Mouse (Mus musculus): ENCODE data around the gene Gadd45b.

Gene Gadd45b

GRCm38 (mm10) chr10:80935698-80936097 is 5.8 kb downstream of the Gadd45b start:
- no peak for DNase-seq

- peak; percentile 82 for DNase-seq
Observed at GRCm38 (mm10) chr10:80936135-80936809, 6.4 kb downstream of the Gadd45b start.

- DNase-seq = no peak
Observed at GRCm38 (mm10) chr10:80936810-80937164, 6.9 kb downstream of the Gadd45b start.

- peak; percentile 95 for DNase-seq
Observed at GRCm38 (mm10) chr10:80937646-80938045, 7.8 kb downstream of the Gadd45b start.

- DNase-seq = no peak
Observed at GRCm38 (mm10) chr10:80938831-80939550, 9.1 kb downstream of the Gadd45b start.

- DNase-seq = peak; percentile 97
Observed at GRCm38 (mm10) chr10:80939671-80940070, 9.8 kb downstream of the Gadd45b start.

- DNase-seq = peak; percentile 89
Observed at GRCm38 (mm10) chr10:80940320-80940987, 10.6 kb downstream of the Gadd45b start.

- DNase-seq = peak; percentile 48
Observed at GRCm38 (mm10) chr10:80940988-80941347, 11.1 kb downstream of the Gadd45b start.

- no peak for DNase-seq
Observed at GRCm38 (mm10) chr10:80942919-80943318, 13.0 kb downstream of the Gadd45b start.

- no peak for DNase-seq
Observed at GRCm38 (mm10) chr10:80943701-80944100, 13.8 kb downstream of the Gadd45b start.

- DNase-seq = no peak
Observed at GRCm38 (mm10) chr10:80944231-80944630, 14.4 kb downstream of the Gadd45b start.

- DNase-seq = peak; percentile 52
Observed at GRCm38 (mm10) chr10:80946684-80947437, 17.0 kb downstream of the Gadd45b start.

GRCm38 (mm10) chr10:80947802-80948201 is 17.9 kb downstream of the Gadd45b start:
- peak; percentile 68 for DNase-seq

GRCm38 (mm10) chr10:80948570-80948969 is 18.7 kb downstream of the Gadd45b start:
- peak; percentile 78 for DNase-seq

- DNase-seq = no peak
Observed at GRCm38 (mm10) chr10:80949081-80949480, 19.2 kb downstream of the Gadd45b start.

- DNase-seq = no peak
Observed at GRCm38 (mm10) chr10:80950314-80950713, 20.4 kb downstream of the Gadd45b start.

GRCm38 (mm10) chr10:80951761-80952390 is 22.0 kb downstream of the Gadd45b start:
- DNase-seq = no peak

GRCm38 (mm10) chr10:80952449-80952848 is 22.6 kb downstream of the Gadd45b start:
- DNase-seq = no peak

GRCm38 (mm10) chr10:80954415-80954814 is 24.5 kb downstream of the Gadd45b start:
- DNase-seq = no peak

- no peak for DNase-seq
Observed at GRCm38 (mm10) chr10:80954843-80955242, 25.0 kb downstream of the Gadd45b start.

GRCm38 (mm10) chr10:80955536-80955935 is 25.7 kb downstream of the Gadd45b start:
- peak; percentile 76 for DNase-seq

GRCm38 (mm10) chr10:80956385-80956784 is 26.5 kb downstream of the Gadd45b start:
- DNase-seq = no peak

- no peak for DNase-seq
Observed at GRCm38 (mm10) chr10:80956901-80957300, 27.0 kb downstream of the Gadd45b start.

Measured in lung, postnatal 36 days (tissue).